ENCODE assay signal across 9 mouse cellular contexts in genomic region chr19:47152062-47152369, GRCm38 (mm10). TPM values are rescaled to one million over a fixed set of nuclear protein-coding genes. Genes with fewer than 3 reads are reported as not detected.
DNase-seq lines count a peak whose midpoint lies in the region; ATAC-seq lines count a peak whose summit lies in the region.
"Had no signal": no experiment of that assay in that cellular context is flagged by ENCODE, and none has a peak within 500 bp of the region (broad histone marks: within the 10 kb centered on the region; RNA-seq: fewer than 3 reads in every experiment).

No protein-coding gene starts in this region.

- no peak for ATAC-seq in lung, embryonic 16.5 days (ENCODE audit: low read depth)
- ATAC-seq in forebrain, embryonic 16.5 days = no peak; the same call in 1 of the 2 replicates
- ATAC-seq in limb, embryonic 12.5 days (ENCODE audit: insufficient number of reproducible peaks, insufficient read depth, low FRiP score, low TSS enrichment, low read depth) = no peak
- ATAC-seq in stomach, embryonic 15.5 days (ENCODE audit: insufficient read depth, low FRiP score, low read depth) = no peak

- no peak overlapping the region for H3K4me3 ChIP-seq in lung, embryonic 16.5 days (ENCODE audit: low read length)
- H3K4me3 ChIP-seq in forebrain, embryonic 16.5 days (replicated peaks; ENCODE audit: low read length) = peak overlapping the region; percentile 45
- peak overlapping the region; percentile 31 for H3K4me3 ChIP-seq in limb, embryonic 12.5 days (replicated peaks)
- H3K4me3 ChIP-seq in stomach, embryonic 15.5 days (replicated peaks) = peak overlapping the region; percentile 22; the same call in 1 of the 2 replicates

- no peaks in the 10 kb centered on the region; the same call in 1 of the 2 replicates for H3K4me1 ChIP-seq in lung, embryonic 16.5 days (replicated peaks; ENCODE audit: control insufficient read depth, insufficient read depth, low read length)
- H3K4me1 ChIP-seq in forebrain, embryonic 16.5 days (replicated peaks; ENCODE audit: control insufficient read depth, insufficient read depth, low read length) = 0 out of 2 replicates have a peak, but pooled peaks cover 2% of the 10 kb centered on the region
- H3K4me1 ChIP-seq in limb, embryonic 12.5 days (replicated peaks) = peaks cover 17% of the 10 kb centered on the region
- no peaks in the 10 kb centered on the region for H3K4me1 ChIP-seq in stomach, embryonic 15.5 days

- 59% methylated on average over 12 of the region's 12 CpGs for WGBS in lung, embryonic 16.5 days
- 60% methylated on average over 12 of the region's 12 CpGs for WGBS in forebrain, embryonic 16.5 days
- WGBS in limb, embryonic 12.5 days = 59% methylated on average over 12 of the region's 12 CpGs
- 64% methylated on average over 12 of the region's 12 CpGs for WGBS in stomach, embryonic 15.5 days

- peaks cover 4% of the 10 kb centered on the region; the same call in 1 of the 2 replicates for H3K27me3 ChIP-seq in lung, embryonic 16.5 days (ENCODE audit: control insufficient read depth, insufficient read depth, low read depth, low read length)
- no peaks in the 10 kb centered on the region for H3K27me3 ChIP-seq in forebrain, embryonic 16.5 days (replicated peaks; ENCODE audit: control insufficient read depth, insufficient read depth, low read length)
- peaks cover 26% of the 10 kb centered on the region for H3K27me3 ChIP-seq in limb, embryonic 12.5 days
- no peaks in the 10 kb centered on the region; the same call in 1 of the 2 replicates for H3K27me3 ChIP-seq in stomach, embryonic 15.5 days (replicated peaks)

- peak overlapping the region; percentile 43; the same call in 1 of the 2 replicates for H3K4me2 ChIP-seq in lung, embryonic 16.5 days (ENCODE audit: low read depth, low read length)
- H3K4me2 ChIP-seq in forebrain, embryonic 16.5 days (ENCODE audit: low read length) = peak overlapping the region; percentile 66
- H3K4me2 ChIP-seq in limb, embryonic 12.5 days = peak overlapping the region; percentile 60
- H3K4me2 ChIP-seq in stomach, embryonic 15.5 days = peak overlapping the region; percentile 50

- no peaks in the 10 kb centered on the region for H3K36me3 ChIP-seq in lung, embryonic 16.5 days (ENCODE audit: control insufficient read depth, insufficient read depth, low read length)
- no peaks in the 10 kb centered on the region for H3K36me3 ChIP-seq in forebrain, embryonic 16.5 days (ENCODE audit: control insufficient read depth, insufficient read depth)
- H3K36me3 ChIP-seq in limb, embryonic 12.5 days = no peaks in the 10 kb centered on the region
- H3K36me3 ChIP-seq in stomach, embryonic 15.5 days = no peaks in the 10 kb centered on the region

- intact Hi-C loops in left cerebral cortex, postnatal 14 days (cut with DNase I) = no loop called here

- no peaks in the 10 kb centered on the region for H3K9me3 ChIP-seq in lung, embryonic 16.5 days (ENCODE audit: control insufficient read depth, low read length)
- H3K9me3 ChIP-seq in forebrain, embryonic 16.5 days (ENCODE audit: control insufficient read depth, low read length) = no peaks in the 10 kb centered on the region
- H3K9me3 ChIP-seq in limb, embryonic 12.5 days = no peaks in the 10 kb centered on the region
- H3K9me3 ChIP-seq in stomach, embryonic 15.5 days = no peaks in the 10 kb centered on the region

- no peak overlapping the region for H3K27ac ChIP-seq in lung, embryonic 16.5 days (ENCODE audit: low read length)
- H3K27ac ChIP-seq in forebrain, embryonic 16.5 days (ENCODE audit: low read length) = no peak overlapping the region
- H3K27ac ChIP-seq in limb, embryonic 12.5 days = no peak overlapping the region
- H3K27ac ChIP-seq in stomach, embryonic 15.5 days = no peak overlapping the region

- H3K9ac ChIP-seq in lung, embryonic 16.5 days (ENCODE audit: low read length) = no peak overlapping the region
- peak overlapping the region; percentile 60 for H3K9ac ChIP-seq in forebrain, embryonic 16.5 days (replicated peaks; ENCODE audit: low read depth, low read length)
- no peak overlapping the region for H3K9ac ChIP-seq in limb, embryonic 12.5 days (replicated peaks)
- H3K9ac ChIP-seq in stomach, embryonic 15.5 days = no peak overlapping the region

- no peak for DNase-seq in lung, adult 18-20 months
- no peak for DNase-seq in left cerebral cortex, postnatal 14 days (ENCODE audit: low spot score in 2 of 2)
- DNase-seq in cerebellum, adult 18-20 months = no peak
- DNase-seq: gastrocnemius, postnatal 10 days; layer of hippocampus, postnatal 36 days had no signal

RNA-seq across cellular contexts. Expression of gene Calhm3, which starts 5.5 kb away (rescaled TPM):
- polyA plus RNA-seq in lung, embryonic 16.5 days (2015; fragmentation: Nextera tagmentation; extraction: Ambion mirVana) = not detected in 2 replicates
- polyA plus RNA-seq in forebrain, embryonic 16.5 days (2015; fragmentation: Nextera tagmentation; extraction: Ambion mirVana) = not detected in 2 replicates
- not detected in 2 replicates for polyA plus RNA-seq in limb, embryonic 12.5 days (2016; fragmentation: Nextera tagmentation; extraction: Ambion mirVana)
- not detected in 2 replicates for polyA plus RNA-seq in stomach, embryonic 15.5 days (2015; fragmentation: Nextera tagmentation; extraction: Ambion mirVana)
- total RNA-seq in left cerebral cortex, postnatal 14 days (2021) = not detected
- total RNA-seq: gastrocnemius, postnatal 10 days; layer of hippocampus, postnatal 36 days had no signal

RNA-seq across cellular contexts. Expression of gene Calhm1, which starts 8.0 kb away (rescaled TPM):
- not detected in 2 replicates for polyA plus RNA-seq in lung, embryonic 16.5 days (2015; fragmentation: Nextera tagmentation; extraction: Ambion mirVana)
- not detected in 2 replicates for polyA plus RNA-seq in forebrain, embryonic 16.5 days (2015; fragmentation: Nextera tagmentation; extraction: Ambion mirVana)
- polyA plus RNA-seq in limb, embryonic 12.5 days (2016; fragmentation: Nextera tagmentation; extraction: Ambion mirVana) = not detected in 2 replicates
- not detected in 2 replicates for polyA plus RNA-seq in stomach, embryonic 15.5 days (2015; fragmentation: Nextera tagmentation; extraction: Ambion mirVana)
- not detected for total RNA-seq in left cerebral cortex, postnatal 14 days (2021)
- total RNA-seq: gastrocnemius, postnatal 10 days; layer of hippocampus, postnatal 36 days had no signal

RNA-seq across cellular contexts. Expression of gene Calhm2, which starts 13.9 kb away (rescaled TPM):
- 7.8 and 8.3 TPM in 2 replicates for polyA plus RNA-seq in lung, embryonic 16.5 days (2015; fragmentation: Nextera tagmentation; extraction: Ambion mirVana)
- 0.84 and 1.4 TPM in 2 replicates for polyA plus RNA-seq in forebrain, embryonic 16.5 days (2015; fragmentation: Nextera tagmentation; extraction: Ambion mirVana)
- polyA plus RNA-seq in limb, embryonic 12.5 days (2016; fragmentation: Nextera tagmentation; extraction: Ambion mirVana) = 5.3 and 6.2 TPM in 2 replicates
- polyA plus RNA-seq in stomach, embryonic 15.5 days (2015; fragmentation: Nextera tagmentation; extraction: Ambion mirVana) = 7.5 and 7.7 TPM in 2 replicates
- total RNA-seq in left cerebral cortex, postnatal 14 days (2021) = 1 to 10 TPM; 4.9 to 5.6 TPM

RNA-seq across cellular contexts. Expression of gene Neurl1a, which starts 26.6 kb away (rescaled TPM):
- 4.0 and 4.3 TPM in 2 replicates for polyA plus RNA-seq in lung, embryonic 16.5 days (2015; fragmentation: Nextera tagmentation; extraction: Ambion mirVana)
- 7.2 and 11.0 TPM in 2 replicates for polyA plus RNA-seq in forebrain, embryonic 16.5 days (2015; fragmentation: Nextera tagmentation; extraction: Ambion mirVana)
- 7.7 and 10.1 TPM in 2 replicates for polyA plus RNA-seq in limb, embryonic 12.5 days (2016; fragmentation: Nextera tagmentation; extraction: Ambion mirVana)
- 7.5 and 8.5 TPM in 2 replicates for polyA plus RNA-seq in stomach, embryonic 15.5 days (2015; fragmentation: Nextera tagmentation; extraction: Ambion mirVana)
- total RNA-seq in left cerebral cortex, postnatal 14 days (2021) = 100 to 1,000 TPM; 148 to 154 TPM
